Mouse (Mus musculus) lung, postnatal 36 days (tissue): ENCODE data around the gene Ppp1r16b.

Experiments
- DNase-seq: peaks from one replicate; pipeline ENCODE4 v3.0.0; 2022; ENCODE audit warnings: mixed read lengths

Gene Ppp1r16b

GRCm38 (mm10) chr2:158771066-158771763 lies 106.0 kb downstream of the Ppp1r16b start:
- no peak for DNase-seq

- DNase-seq: no peak
Measured at GRCm38 (mm10) chr2:158772808-158773207, 107.6 kb downstream of the Ppp1r16b start.

- no peak for DNase-seq
Measured at GRCm38 (mm10) chr2:158774886-158775285, 109.7 kb downstream of the Ppp1r16b start.

GRCm38 (mm10) chr2:158776716-158777115 lies 111.5 kb downstream of the Ppp1r16b start:
- no peak for DNase-seq

GRCm38 (mm10) chr2:158777490-158777889 lies 112.3 kb downstream of the Ppp1r16b start:
- DNase-seq: no peak

- peak; percentile 46 for DNase-seq
Measured at GRCm38 (mm10) chr2:158778349-158778748, 113.2 kb downstream of the Ppp1r16b start.

GRCm38 (mm10) chr2:158781126-158781525 lies 115.9 kb downstream of the Ppp1r16b start:
- no peak for DNase-seq

GRCm38 (mm10) chr2:158786927-158787795 lies 122.0 kb downstream of the Ppp1r16b start:
- peak; percentile 53 for DNase-seq

GRCm38 (mm10) chr2:158794494-158795004 lies 129.4 kb downstream of the Ppp1r16b start, which contains the start of gene Dhx35:
Gene Dhx35 (plus strand): TSS chr2:158794807.
- DNase-seq: peak; percentile 97

GRCm38 (mm10) chr2:158795043-158795442 lies 129.8 kb downstream of the Ppp1r16b start:
- no peak for DNase-seq

- no peak for DNase-seq
Measured at GRCm38 (mm10) chr2:158795875-158796274, 130.7 kb downstream of the Ppp1r16b start.

GRCm38 (mm10) chr2:158799328-158799727 lies 134.1 kb downstream of the Ppp1r16b start:
- no peak for DNase-seq

GRCm38 (mm10) chr2:158800788-158801187 lies 135.6 kb downstream of the Ppp1r16b start:
- DNase-seq: no peak

- DNase-seq: no peak
Measured at GRCm38 (mm10) chr2:158803575-158803974, 138.4 kb downstream of the Ppp1r16b start.

- DNase-seq: no peak
Measured at GRCm38 (mm10) chr2:158815686-158816085, 150.5 kb downstream of the Ppp1r16b start.
